Mouse (Mus musculus) cerebellum, adult 2 months (tissue): ENCODE results near the gene Sh2d1b1.

Experiments used
- CTCF ChIP-seq: fragments of 200-500 bp; IDR thresholded peaks from 2 replicates; pipeline ENCODE4 v1.5.1; 2011; ENCODE audit warnings: low read depth, mild to moderate bottlenecking, control low read depth, low read length, moderate library complexity, borderline replicate concordance; ENCODE audit not compliant: insufficient read depth
- POLR2A ChIP-seq: fragments of 200-500 bp; IDR thresholded peaks from 2 replicates; pipeline ENCODE4 v1.6.1; 2011; ENCODE audit warnings: low read length, control low read depth, borderline replicate concordance; ENCODE audit not compliant: insufficient read depth

GRCm38 (mm10) chr1:170311431-170311830 is 34.3 kb downstream of the Sh2d1b1 start:
- no peak for TF ChIP-seq POLR2A
- TF ChIP-seq CTCF = no peak
